Mouse (Mus musculus) heart, embryonic 15.5 days (tissue): ENCODE data around the gene Hivep2. TPM values are rescaled to one million over a fixed set of nuclear protein-coding genes. Genes with fewer than 3 reads are reported as not detected.

Experiments
- ATAC-seq: fragments of 200-750 bp; cut with Nextera tagmentation; replicated peaks from 2 replicates; pipeline ENCODE4 v1.8.0; 2017; ENCODE audit warnings: low read depth, moderate TSS enrichment; ENCODE audit not compliant: insufficient number of reproducible peaks, insufficient read depth, low FRiP score
- H3K27ac ChIP-seq: fragments of 300-500 bp; sonication (generic); 2 replicates; pipeline ENCODE4 v1.5.1; 2015; ENCODE audit warnings: mild to moderate bottlenecking, inconsistent platforms
- H3K27me3 ChIP-seq: fragments of 300-500 bp; sonication (generic); 2 replicates; pipeline ENCODE4 v1.6.1; 2015; ENCODE audit warnings: inconsistent platforms
- H3K36me3 ChIP-seq: fragments of 300-500 bp; sonication (generic); 2 replicates; pipeline ENCODE4 v1.6.1; 2015; ENCODE audit warnings: mild to moderate bottlenecking, inconsistent platforms
- H3K4me1 ChIP-seq: fragments of 300-500 bp; sonication (generic); replicated peaks from 2 replicates; pipeline ENCODE4 v1.6.1; 2015; ENCODE audit warnings: inconsistent platforms
- H3K4me2 ChIP-seq: fragments of 300-500 bp; sonication (generic); 2 replicates; pipeline ENCODE4 v1.6.1; 2015; ENCODE audit warnings: inconsistent platforms, mild to moderate bottlenecking, moderate library complexity
- H3K4me3 ChIP-seq: fragments of 300-500 bp; sonication (generic); 2 replicates; pipeline ENCODE4 v1.5.1; 2015; ENCODE audit warnings: mild to moderate bottlenecking, inconsistent platforms
- H3K9ac ChIP-seq: fragments of 300-500 bp; sonication (generic); 2 replicates; pipeline ENCODE4 v1.6.1; 2015; ENCODE audit warnings: mild to moderate bottlenecking, inconsistent platforms
- H3K9me3 ChIP-seq: fragments of 300-500 bp; sonication (generic); replicated peaks from 2 replicates; pipeline ENCODE4 v1.6.1; 2016; ENCODE audit warnings: inconsistent platforms
- WGBS: fragments of 180-500 bp; shearing (Covaris S2); methylation state at CpG from one replicate; pipeline ENCODE4 v1.1.7; 2015; ENCODE audit warnings: mixed read lengths; 5-methylcytosine and 5-hydroxymethylcytosine counted together
- polyA plus RNA-seq: library from polyadenylated mRNA; unstranded; fragments of >200 nt; fragmentation: Nextera tagmentation; extraction: Ambion mirVana; gene quantifications from 2 replicates; pipeline ENCODE4 v1.2.1, GENCODE M21; 2015

Hivep2 gene
- polyA plus RNA-seq, 1 experiment from 2014 or later: 4.8 TPM

DNA sequence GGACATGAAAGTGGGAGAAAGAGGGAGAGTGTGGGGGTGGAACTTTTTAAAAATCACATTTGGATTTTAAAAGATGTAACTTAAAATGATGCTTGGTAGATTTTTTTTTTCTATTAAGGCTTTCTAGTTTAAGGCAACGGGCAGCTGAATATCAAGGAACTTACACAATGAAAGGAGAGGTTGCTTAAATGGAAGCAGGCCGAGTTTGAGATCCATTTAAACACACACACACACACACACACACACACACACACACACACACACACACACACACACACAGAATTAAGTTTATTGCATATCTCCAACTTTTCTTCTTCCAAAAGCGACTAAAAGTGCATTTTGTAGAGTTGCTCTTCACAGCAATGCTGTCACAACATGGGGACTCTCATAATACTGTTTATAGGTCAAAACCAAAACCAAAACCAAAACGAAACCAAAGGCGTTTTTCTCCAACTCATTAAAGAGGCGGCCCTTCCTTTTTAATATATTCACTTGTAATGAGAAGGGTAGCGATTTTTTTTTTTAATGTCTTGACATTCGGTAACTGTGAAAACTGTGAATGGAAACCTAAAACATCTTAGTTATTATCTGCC, 1.9 kb upstream of the Hivep2 start:
- H3K27ac ChIP-seq: peak overlapping the region; percentile 100
- peaks cover 8% of the 10 kb centered on the region for H3K4me1 ChIP-seq
- no peak for ATAC-seq
- 19% methylated on average over 8 of the region's 8 CpGs for WGBS
- H3K36me3 ChIP-seq: no peaks in the 10 kb centered on the region
- no peaks in the 10 kb centered on the region for H3K27me3 ChIP-seq
- H3K4me2 ChIP-seq: peak overlapping the region; percentile 84
- no peaks in the 10 kb centered on the region for H3K9me3 ChIP-seq
- peak overlapping the region; percentile 90 for H3K9ac ChIP-seq
- peak overlapping the region; percentile 78 for H3K4me3 ChIP-seq

DNA sequence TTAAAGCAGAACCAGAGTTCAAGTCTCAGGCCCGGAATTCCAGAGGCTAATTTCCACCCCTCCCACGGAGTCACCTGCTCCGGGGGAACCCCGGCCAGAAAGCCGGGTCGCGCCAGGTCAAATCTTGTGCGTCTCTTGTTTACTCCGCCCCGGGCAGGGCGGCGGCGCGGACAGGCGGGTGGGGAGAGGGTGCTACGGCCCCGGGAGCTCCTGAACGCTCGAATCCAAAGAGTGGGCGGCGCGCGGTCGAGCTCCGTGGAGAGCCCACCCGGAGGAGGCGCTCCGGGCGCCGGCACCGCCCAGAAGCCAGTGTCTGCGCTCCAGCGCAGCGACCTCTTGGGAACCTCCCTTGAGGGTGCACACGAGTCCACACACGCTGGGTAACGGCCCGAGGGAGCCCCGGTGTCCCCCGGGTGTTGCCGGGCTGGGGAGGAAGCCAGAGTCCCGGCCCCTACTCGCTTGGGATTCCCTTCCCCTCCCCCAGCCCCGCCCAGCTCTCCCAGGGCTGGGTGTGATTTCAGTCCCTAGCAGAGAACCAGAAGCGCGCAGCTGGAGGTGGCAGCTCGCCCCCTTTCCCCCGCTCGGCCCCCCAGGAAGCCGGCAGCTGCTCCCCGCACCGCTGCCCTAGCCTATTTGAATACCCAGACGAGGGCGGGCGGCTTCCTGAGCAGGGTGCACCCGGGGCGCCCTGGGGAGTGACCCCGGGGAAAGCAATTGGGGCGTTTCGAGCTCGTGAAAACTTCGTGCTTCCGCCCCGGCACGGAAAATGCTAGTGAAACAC, 1.2 kb upstream of the Hivep2 start:
- H3K4me1 ChIP-seq: peaks cover 8% of the 10 kb centered on the region
- H3K27ac ChIP-seq: peak overlapping the region; percentile 100
- H3K4me2 ChIP-seq: peak overlapping the region; percentile 84
- no peaks in the 10 kb centered on the region for H3K9me3 ChIP-seq
- H3K36me3 ChIP-seq: no peaks in the 10 kb centered on the region
- H3K9ac ChIP-seq: peak overlapping the region; percentile 90
- H3K4me3 ChIP-seq: peak overlapping the region; percentile 78
- H3K27me3 ChIP-seq: no peaks in the 10 kb centered on the region
- under 1% methylated on average over 60 of the region's 65 CpGs for WGBS
- peak; percentile 47 for ATAC-seq

DNA sequence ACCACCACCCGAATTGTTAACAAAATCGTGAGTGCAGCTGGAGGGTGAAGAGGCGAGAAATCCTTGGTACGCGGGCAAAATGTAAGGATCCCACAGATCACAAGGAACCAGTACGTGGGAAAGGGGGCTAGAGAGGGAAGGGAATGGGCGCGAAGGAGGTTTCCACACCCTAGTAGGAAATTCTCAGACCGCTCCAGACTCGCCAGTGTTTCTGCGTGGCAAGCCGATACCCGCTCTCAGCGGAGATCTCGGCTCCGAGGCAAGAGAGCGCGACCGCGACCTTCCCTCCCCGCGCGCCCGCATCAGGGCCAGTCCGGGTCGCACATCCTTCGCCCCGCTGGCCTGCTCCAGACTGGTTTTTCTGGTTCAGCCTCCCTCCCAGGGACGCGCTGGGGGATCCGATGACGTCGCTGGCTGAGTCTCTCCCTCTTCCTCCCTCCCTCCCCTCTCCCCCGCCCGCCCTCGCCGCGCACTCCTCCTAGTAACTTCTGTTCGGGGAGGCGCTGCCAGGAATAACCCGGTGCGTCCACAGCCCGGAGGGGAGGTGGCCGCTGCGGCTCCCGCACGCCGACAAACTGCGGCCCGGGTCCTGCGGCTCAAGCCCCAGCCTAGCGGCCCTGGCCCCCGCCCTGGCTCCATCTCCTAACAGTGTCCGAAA, 430 bp upstream of the Hivep2 start:
- no peaks in the 10 kb centered on the region for H3K27me3 ChIP-seq
- no peaks in the 10 kb centered on the region for H3K9me3 ChIP-seq
- peak overlapping the region; percentile 90 for H3K9ac ChIP-seq
- no peaks in the 10 kb centered on the region for H3K36me3 ChIP-seq
- H3K4me2 ChIP-seq: peak overlapping the region; percentile 84
- WGBS: 0% methylated on average over 48 of the region's 54 CpGs
- ATAC-seq: peak; percentile 73
- H3K4me1 ChIP-seq: peaks cover 8% of the 10 kb centered on the region
- peak overlapping the region; percentile 78 for H3K4me3 ChIP-seq
- H3K27ac ChIP-seq: peak overlapping the region; percentile 100

DNA sequence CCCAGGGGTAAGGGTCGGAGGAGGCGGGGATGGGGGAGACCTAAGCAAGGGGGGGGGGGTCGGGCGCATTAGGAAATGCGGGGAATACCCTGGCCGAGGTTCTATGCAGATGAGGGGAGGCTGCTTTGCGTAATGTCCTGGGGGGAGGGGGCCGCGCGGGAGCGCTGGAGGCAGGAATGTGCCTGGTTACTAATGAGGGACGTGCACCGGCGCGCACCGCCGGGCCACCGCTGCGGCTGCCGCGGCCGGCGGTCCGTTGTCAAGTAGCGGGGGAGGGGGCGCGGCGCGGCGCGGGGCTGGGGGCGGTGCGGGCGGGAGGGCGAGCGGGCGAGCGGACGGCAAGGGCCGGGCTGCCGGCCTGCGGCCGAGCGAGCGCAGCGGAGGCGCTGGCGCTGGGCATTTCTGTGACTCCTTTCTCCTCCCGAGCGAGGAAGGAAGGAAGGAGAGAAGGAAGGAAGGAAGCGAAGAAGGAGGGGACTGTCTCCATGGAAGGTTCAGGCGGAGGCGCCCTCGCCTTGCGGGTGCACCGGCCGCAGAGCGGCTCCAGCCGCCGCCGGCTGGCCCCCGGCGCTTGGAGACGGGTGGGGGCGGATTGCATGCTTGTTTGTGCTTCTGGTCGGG, 1.1 kb downstream of the Hivep2 start:
- WGBS: 1% methylated on average over 62 of the region's 66 CpGs
- peak overlapping the region; percentile 100 for H3K27ac ChIP-seq
- H3K4me2 ChIP-seq: peak overlapping the region; percentile 84
- H3K9me3 ChIP-seq: no peaks in the 10 kb centered on the region
- ATAC-seq: peak; percentile 50
- no peaks in the 10 kb centered on the region for H3K27me3 ChIP-seq
- peaks cover 8% of the 10 kb centered on the region for H3K4me1 ChIP-seq
- peak overlapping the region; percentile 90 for H3K9ac ChIP-seq
- no peaks in the 10 kb centered on the region for H3K36me3 ChIP-seq
- peak overlapping the region; percentile 78 for H3K4me3 ChIP-seq

DNA sequence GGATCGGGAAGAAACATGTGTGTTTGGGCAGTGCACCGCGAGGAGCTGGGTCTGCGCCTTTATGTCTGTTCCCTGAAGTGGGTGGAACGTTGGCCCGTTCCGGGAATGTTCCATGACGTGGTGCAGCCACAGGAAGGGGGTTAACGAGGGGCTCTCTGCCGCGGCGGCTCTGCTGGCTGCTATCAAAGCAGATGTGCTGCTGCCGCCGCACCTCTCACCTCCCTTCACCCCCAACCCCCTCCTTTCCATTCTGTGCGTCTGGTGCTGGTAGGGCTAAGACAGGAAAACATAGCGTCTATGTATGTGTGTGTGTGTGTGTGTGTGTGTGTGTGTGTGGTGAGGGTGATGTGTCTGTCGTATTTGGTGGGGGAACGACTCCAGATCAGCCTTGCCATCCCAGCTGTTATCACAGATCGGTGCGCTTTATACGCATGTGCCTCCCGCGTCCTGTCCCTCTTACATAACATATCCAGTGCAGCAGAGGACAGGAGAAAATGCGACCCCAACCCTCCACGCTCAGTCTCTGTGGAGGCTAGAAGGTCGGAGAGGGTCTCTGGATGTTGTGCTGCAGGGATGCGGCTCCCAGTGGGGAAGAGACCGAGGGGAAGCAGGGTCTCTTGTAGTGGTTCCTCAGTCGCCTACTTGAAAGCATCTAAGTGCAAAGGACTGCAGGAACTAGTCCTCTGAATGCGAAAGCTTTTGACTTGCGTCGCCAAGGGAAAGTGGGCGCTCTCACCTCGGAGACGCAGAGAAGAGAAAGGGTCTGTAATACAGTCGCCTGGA, 1.8 kb downstream of the Hivep2 start:
- WGBS: under 1% methylated on average over 36 of the region's 36 CpGs
- peaks cover 8% of the 10 kb centered on the region for H3K4me1 ChIP-seq
- H3K4me3 ChIP-seq: peak overlapping the region; percentile 78
- peak overlapping the region; percentile 90 for H3K9ac ChIP-seq
- no peaks in the 10 kb centered on the region for H3K36me3 ChIP-seq
- H3K4me2 ChIP-seq: peak overlapping the region; percentile 84
- no peaks in the 10 kb centered on the region for H3K27me3 ChIP-seq
- peak overlapping the region; percentile 100 for H3K27ac ChIP-seq
- H3K9me3 ChIP-seq: no peaks in the 10 kb centered on the region
- ATAC-seq: peak; percentile 56

DNA sequence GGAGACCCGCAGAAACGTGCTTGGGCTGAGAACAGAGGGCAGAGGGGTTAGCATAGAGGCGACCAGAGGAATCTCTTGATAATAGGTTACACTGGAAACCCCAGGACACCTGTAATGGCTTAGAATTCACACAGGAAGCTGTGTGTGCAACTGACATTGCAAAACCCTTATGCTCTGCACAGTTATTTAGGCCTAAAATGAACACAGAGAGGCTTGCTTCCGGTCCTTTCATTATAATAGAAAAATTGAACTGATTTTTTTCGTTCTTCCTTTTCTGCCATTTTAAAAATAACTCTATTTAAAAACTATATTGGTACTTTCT, 2.3 kb downstream of the Hivep2 start:
- peak overlapping the region; percentile 90 for H3K9ac ChIP-seq
- H3K27me3 ChIP-seq: no peaks in the 10 kb centered on the region
- no peak for ATAC-seq
- peak overlapping the region; percentile 100 for H3K27ac ChIP-seq
- peaks cover 8% of the 10 kb centered on the region for H3K4me1 ChIP-seq
- peak overlapping the region; percentile 78 for H3K4me3 ChIP-seq
- WGBS: 11% methylated on average over 5 of the region's 5 CpGs
- no peaks in the 10 kb centered on the region for H3K9me3 ChIP-seq
- H3K4me2 ChIP-seq: peak overlapping the region; percentile 84
- no peaks in the 10 kb centered on the region for H3K36me3 ChIP-seq

DNA sequence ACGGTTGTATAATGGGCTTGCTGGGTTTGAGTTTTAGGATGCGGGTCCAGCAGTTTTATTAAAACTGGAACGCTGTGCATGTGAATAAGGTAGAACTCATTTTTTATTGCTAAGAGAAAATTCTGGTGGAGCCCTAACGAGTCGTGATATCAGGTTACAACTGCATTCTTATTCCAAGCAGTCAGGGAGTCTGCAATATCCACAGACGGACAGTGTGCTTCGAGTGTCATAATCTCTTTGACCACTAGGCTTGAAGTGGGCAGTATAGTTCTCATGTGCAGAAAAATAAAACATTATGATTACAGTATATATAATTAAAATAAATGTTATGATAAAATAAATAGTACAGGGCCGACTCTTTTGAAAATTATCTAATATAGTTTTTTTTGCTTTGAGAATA, 3.1 kb downstream of the Hivep2 start:
- no peaks in the 10 kb centered on the region for H3K36me3 ChIP-seq
- no peak overlapping the region for H3K9ac ChIP-seq
- H3K9me3 ChIP-seq: no peaks in the 10 kb centered on the region
- no peak overlapping the region for H3K27ac ChIP-seq
- H3K4me1 ChIP-seq: peaks cover 14% of the 10 kb centered on the region
- no peak for ATAC-seq
- no peak overlapping the region for H3K4me3 ChIP-seq
- H3K27me3 ChIP-seq: no peaks in the 10 kb centered on the region
- no peak overlapping the region; the same call in 1 of the 2 replicates for H3K4me2 ChIP-seq
- WGBS: 21% methylated on average over 8 of the region's 8 CpGs

DNA sequence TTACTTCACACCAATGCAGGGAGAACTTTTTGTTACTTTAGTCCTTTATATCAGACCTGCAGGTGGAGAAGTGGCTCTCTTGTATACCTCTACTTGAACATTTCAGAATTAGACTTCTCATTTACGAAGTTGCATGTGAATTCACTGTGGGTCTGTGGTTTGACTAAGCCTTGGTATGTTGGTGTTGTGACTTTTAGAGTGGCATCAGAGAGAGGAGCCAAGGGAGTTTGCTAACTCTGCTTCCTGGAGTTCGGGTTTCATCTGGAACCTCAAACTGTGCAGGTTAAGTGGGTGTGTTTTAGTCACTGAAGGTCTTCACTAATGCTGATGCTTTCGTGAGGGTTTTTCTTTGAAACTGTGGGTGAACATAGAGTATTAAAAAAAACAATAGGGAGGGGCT, 4.4 kb downstream of the Hivep2 start:
- Histone ChIP-seq H3K36me3 (no peaks in the 10 kb centered on the region), H3K4me2 (no peak overlapping the region), H3K9me3 (no peaks in the 10 kb centered on the region), H3K4me3 (no peak overlapping the region), H3K9ac (no peak overlapping the region), H3K4me1 (peaks cover 22% of the 10 kb centered on the region), H3K27me3 (no peaks in the 10 kb centered on the region), H3K27ac (no peak overlapping the region)
- no peak for ATAC-seq
- 76% methylated on average over 3 of the region's 3 CpGs for WGBS

DNA sequence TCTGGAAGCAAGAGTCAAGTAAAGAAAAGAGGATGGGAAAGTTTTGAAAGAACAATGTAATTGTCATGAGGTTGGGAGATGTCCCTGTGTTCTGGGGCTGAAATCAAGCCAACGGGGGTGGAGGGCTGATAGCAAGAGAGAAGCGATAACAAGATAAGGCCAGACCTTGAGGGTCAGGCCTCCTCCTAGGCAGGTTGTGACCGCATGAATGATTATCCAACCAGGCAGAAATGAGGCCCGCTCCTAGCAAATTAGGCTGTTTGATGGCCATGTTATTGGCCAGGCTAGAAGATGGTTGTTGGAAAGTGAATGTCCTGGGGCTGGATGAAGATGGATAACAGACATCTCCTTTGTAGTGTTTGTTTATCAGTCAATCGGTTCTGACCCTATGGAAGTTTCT, 5.4 kb downstream of the Hivep2 start:
- H3K9ac ChIP-seq: no peak overlapping the region
- no peak for ATAC-seq
- no peaks in the 10 kb centered on the region for H3K27me3 ChIP-seq
- H3K36me3 ChIP-seq: no peaks in the 10 kb centered on the region
- H3K4me1 ChIP-seq: peaks cover 32% of the 10 kb centered on the region
- no peak overlapping the region for H3K4me3 ChIP-seq
- 56% methylated on average over 5 of the region's 5 CpGs for WGBS
- no peak overlapping the region for H3K27ac ChIP-seq
- H3K4me2 ChIP-seq: no peak overlapping the region
- H3K9me3 ChIP-seq: no peaks in the 10 kb centered on the region

DNA sequence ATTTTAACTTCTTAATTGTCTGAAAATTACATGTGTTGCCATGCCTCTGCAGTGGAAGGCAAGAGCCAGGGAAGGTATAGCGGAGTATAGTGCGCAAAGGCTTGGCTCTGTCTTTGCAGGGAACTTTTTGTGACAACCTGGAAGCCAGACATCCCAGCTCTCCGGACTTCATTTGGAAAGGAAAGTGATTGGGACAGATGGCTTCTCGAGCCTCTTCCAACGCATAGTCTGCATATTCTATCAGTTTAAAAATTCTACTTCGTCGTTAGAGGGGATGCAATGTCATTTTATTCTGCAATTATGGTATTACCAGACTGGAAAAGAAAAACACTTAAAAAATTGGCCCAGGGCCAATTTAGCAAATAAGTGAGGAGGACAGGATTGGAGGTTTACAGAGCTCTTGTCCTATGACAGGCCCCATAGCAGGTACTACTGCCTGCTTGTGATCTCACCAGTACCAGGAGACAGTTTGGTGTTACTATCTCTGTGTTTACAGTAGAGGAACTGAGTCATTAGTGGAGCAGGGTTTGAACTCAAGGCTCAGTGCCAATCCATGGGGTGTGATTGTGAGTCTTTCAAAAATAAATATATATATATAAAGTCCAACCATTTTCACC, 7.8 kb downstream of the Hivep2 start:
- Histone ChIP-seq H3K27me3 (no peaks in the 10 kb centered on the region), H3K4me3 (no peak overlapping the region), H3K4me1 (peaks cover 33% of the 10 kb centered on the region), H3K27ac (no peak overlapping the region), H3K9me3 (no peaks in the 10 kb centered on the region), H3K4me2 (no peak overlapping the region), H3K9ac (no peak overlapping the region), H3K36me3 (no peaks in the 10 kb centered on the region)
- ATAC-seq: no peak
- 73% methylated on average over 7 of the region's 7 CpGs for WGBS
